Mouse (Mus musculus) small intestine, adult 2 months (tissue): ENCODE measurements around the gene Oas3.
"Not testable (repeated sequence)": the region's sequence is repeated elsewhere in the genome, so short reads cannot be mapped to it uniquely, and the experiment has no call there.

Experiments
- CTCF ChIP-seq: fragments of 200-500 bp; IDR thresholded peaks from 2 replicates; pipeline ENCODE4 v1.5.1; 2012; ENCODE audit warnings: low read depth, mild to moderate bottlenecking, control low read depth, inconsistent platforms, low read length, moderate library complexity, mixed read lengths; ENCODE audit not compliant: insufficient replicate concordance, insufficient read length; ENCODE audit errors: extremely low read depth
- POLR2A ChIP-seq: fragments of 200-500 bp; IDR thresholded peaks from 2 replicates; pipeline ENCODE4 v1.6.1; 2012; ENCODE audit warnings: low read depth, mild to moderate bottlenecking, control low read depth, inconsistent platforms, low read length, moderate library complexity

GRCm38 (mm10) chr5:120798147-120798546 is 20.7 kb upstream of the Oas3 start:
- TF ChIP-seq CTCF, POLR2A: not testable (repeated sequence)
